In the genomic region with DNA sequence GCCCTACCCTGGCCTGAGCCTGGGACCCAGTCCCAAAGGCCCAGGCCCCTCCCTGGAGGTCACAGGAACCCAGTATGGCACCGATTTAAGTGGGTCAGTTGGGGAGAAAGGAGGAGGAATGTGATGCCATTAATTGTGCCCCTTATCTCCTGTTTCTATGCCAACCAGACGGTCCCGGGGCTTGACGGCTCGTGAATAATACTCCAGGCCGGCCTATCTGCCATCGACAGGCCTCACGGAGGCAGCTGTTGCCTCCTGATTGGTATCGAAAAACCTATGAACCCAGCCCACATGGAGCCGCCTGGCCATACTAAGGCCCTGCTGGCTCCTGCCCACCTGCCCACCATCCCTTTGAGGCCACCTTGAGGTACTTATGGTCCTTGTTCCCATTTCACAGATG, we compare ENCODE assay signal across 14 mouse cellular contexts. TPM values are rescaled to one million over a fixed set of nuclear protein-coding genes. Genes with fewer than 3 reads are reported as not detected.
A peak's percentile ranks its signal among the peaks of the same experiment; 100 is the strongest.
DNase-seq lines count a peak whose midpoint lies in the region; ATAC-seq lines count a peak whose summit lies in the region.
"Had no signal": no experiment of that assay in that cellular context is flagged by ENCODE, and none has a peak within 500 bp of the region (broad histone marks: within the 10 kb centered on the region; RNA-seq: fewer than 3 reads in every experiment).

No protein-coding gene starts in this region.

- H3K4me1 ChIP-seq in heart, embryonic 16.5 days (ENCODE audit: control insufficient read depth, insufficient read depth, low read length), result peaks cover 63% of the 10 kb centered on the region
- H3K4me1 ChIP-seq in erythroblast, embryonic 14.5 days (ENCODE audit: control insufficient read depth), result peaks cover 81% of the 10 kb centered on the region
- peaks cover 78% of the 10 kb centered on the region for H3K4me1 ChIP-seq in kidney, embryonic 15.5 days

- no peaks in the 10 kb centered on the region for H3K9me3 ChIP-seq in heart, embryonic 16.5 days (replicated peaks; ENCODE audit: control insufficient read depth, low read length)
- H3K9me3 ChIP-seq in erythroblast, embryonic 14.5 days (ENCODE audit: control insufficient read depth, low read length), result no peaks in the 10 kb centered on the region
- no peaks in the 10 kb centered on the region for H3K9me3 ChIP-seq in kidney, embryonic 15.5 days (replicated peaks)
- H3K9me3 ChIP-seq: embryonic facial prominence, embryonic 13.5 days; limb, embryonic 10.5 days had no signal

- no peak overlapping the region for H3K4me2 ChIP-seq in heart, embryonic 16.5 days (ENCODE audit: low read depth, low read length)
- no peak overlapping the region for H3K4me2 ChIP-seq in kidney, embryonic 15.5 days
- H3K4me2 ChIP-seq: embryonic facial prominence, embryonic 13.5 days had no signal

- no peak for DNase-seq in heart, adult 11 months
- DNase-seq in Muller cell, postnatal 12 days (ENCODE audit: inconsistent ontology term), result peak; percentile 33
- DNase-seq in left cerebral cortex, adult 11 months (ENCODE audit: low spot score), result no peak
- DNase-seq in cerebellum, adult 11 months, result no peak
- DNase-seq: cerebellum, adult 8-10 months; kidney, adult 2 months; lung, postnatal 36 days had no signal

- no peak for ATAC-seq in heart, embryonic 16.5 days (replicated peaks; ENCODE audit: extremely low read depth, insufficient read depth, low FRiP score)
- peak; percentile 47 for ATAC-seq in megakaryocyte progenitor cell, adult 5-6 weeks (replicated peaks; ENCODE audit: poor library complexity)
- no peak for ATAC-seq in kidney, embryonic 15.5 days (replicated peaks; ENCODE audit: low FRiP score)

- peak overlapping the region; percentile 44; the same call in 1 of the 2 replicates for H3K9ac ChIP-seq in heart, embryonic 16.5 days (ENCODE audit: low read length)
- H3K9ac ChIP-seq in kidney, embryonic 15.5 days, result no peak overlapping the region
- H3K9ac ChIP-seq: embryonic facial prominence, embryonic 13.5 days had no signal

- no peak overlapping the region for H3K4me3 ChIP-seq in heart, embryonic 16.5 days (ENCODE audit: low read length)
- peak overlapping the region; percentile 84 for H3K4me3 ChIP-seq in erythroblast, embryonic 14.5 days (replicated peaks)
- H3K4me3 ChIP-seq in kidney, embryonic 15.5 days (replicated peaks), result no peak overlapping the region
- H3K4me3 ChIP-seq: embryonic facial prominence, embryonic 13.5 days; limb, embryonic 10.5 days; myocyte had no signal

- WGBS in heart, embryonic 16.5 days, result 41% methylated on average over 10 of the region's 10 CpGs
- 76% methylated on average over 10 of the region's 10 CpGs for WGBS in kidney, embryonic 15.5 days

- H3K27me3 ChIP-seq in heart, embryonic 16.5 days (ENCODE audit: control insufficient read depth, insufficient read depth, low read length), result no peaks in the 10 kb centered on the region
- H3K27me3 ChIP-seq in erythroblast, embryonic 14.5 days (ENCODE audit: control insufficient read depth), result no peaks in the 10 kb centered on the region
- H3K27me3 ChIP-seq in kidney, embryonic 15.5 days, result peaks cover 21% of the 10 kb centered on the region

- no peaks in the 10 kb centered on the region for H3K36me3 ChIP-seq in heart, embryonic 16.5 days (ENCODE audit: control insufficient read depth, insufficient read depth)
- H3K36me3 ChIP-seq in erythroblast, embryonic 14.5 days (ENCODE audit: control insufficient read depth), result peaks cover 93% of the 10 kb centered on the region
- no peaks in the 10 kb centered on the region for H3K36me3 ChIP-seq in kidney, embryonic 15.5 days
- H3K36me3 ChIP-seq: embryonic facial prominence, embryonic 13.5 days; limb, embryonic 10.5 days had no signal

- H3K27ac ChIP-seq in heart, embryonic 16.5 days (ENCODE audit: low read length), result no peak overlapping the region
- no peak overlapping the region for H3K27ac ChIP-seq in kidney, embryonic 15.5 days
- H3K27ac ChIP-seq: embryonic facial prominence, embryonic 13.5 days; limb, embryonic 10.5 days had no signal

RNA-seq across cellular contexts. Expression of a gene that starts 5.0 kb away (rescaled TPM):
- 2.9 and 3.1 TPM in 2 replicates for polyA plus RNA-seq in heart, embryonic 16.5 days (2015; fragmentation: Nextera tagmentation; extraction: Ambion mirVana)
- 331 and 361 TPM in 2 replicates for polyA plus RNA-seq in erythroblast, embryonic 14.5 days (2012)
- 12.2 and 21.6 TPM in 2 replicates for total RNA-seq in megakaryocyte progenitor cell, adult 5-6 weeks (2015)
- total RNA-seq in megakaryocyte progenitor cell, adult 5-6 weeks (2017), result 9.9 and 20.3 TPM in 2 replicates
- 2.2 and 2.4 TPM in 2 replicates for polyA plus RNA-seq in kidney, embryonic 15.5 days (2015; fragmentation: Nextera tagmentation; extraction: Ambion mirVana)

Comparison
In these comparisons a context has a peak if more than half of its experiments do, and no peak if none do; other contexts are left out.
1. RNA of a gene that starts 5.0 kb away (polyA plus RNA-seq): 331 to 361 TPM in erythroblast, embryonic 14.5 days; 2.9 to 3.1 TPM in heart, embryonic 16.5 days and 2.2 to 2.4 TPM in kidney, embryonic 15.5 days; every median in the first group is over 10 times any median in the second.